Mouse (Mus musculus) urinary bladder, adult 18-20 months (tissue): ENCODE data around the gene Gprasp1.
A peak's percentile ranks its signal among the peaks of the same experiment; 100 is the strongest.
"Not testable (repeated sequence)": the region's sequence is repeated elsewhere in the genome, so short reads cannot be mapped to it uniquely, and the experiment has no call there.

Source experiments
- DNase-seq, 2 experiments: peaks; one replicate each; pipeline ENCODE4 v3.0.0; 2022; ENCODE audit warnings: low spot score in 2 of 2, mixed read lengths in 2 of 2

The Gprasp1 gene

GRCm38 (mm10) chrX:135742304-135743055, at the start of gene Gprasp1, which contains the start of gene Armcx5:
Gprasp1 (plus strand) TSS chrX:135742733.
Armcx5 (plus strand) TSS chrX:135742733.
- DNase-seq = peak; percentile 57 to 80

- no peak for DNase-seq
Measured at GRCm38 (mm10) chrX:135693633-135694032, 48.9 kb upstream of the Gprasp1 start, which contains the start of gene Tcp11x2. Tcp11x2 (minus strand) TSS chrX:135693790.

GRCm38 (mm10) chrX:135703111-135703510, 39.4 kb upstream of the Gprasp1 start:
- no peak for DNase-seq

- no peak for DNase-seq
Measured at GRCm38 (mm10) chrX:135704349-135704748, 38.2 kb upstream of the Gprasp1 start.

- DNase-seq = no peak
Measured at GRCm38 (mm10) chrX:135712845-135713244, 29.7 kb upstream of the Gprasp1 start.

GRCm38 (mm10) chrX:135725161-135725560, 17.4 kb upstream of the Gprasp1 start, which contains the start of gene Tmsb15a:
Tmsb15a (minus strand) TSS chrX:135725261.
- DNase-seq = no peak

GRCm38 (mm10) chrX:135738730-135739520, 3.6 kb upstream of the Gprasp1 start:
- no peak for DNase-seq

- no peak for DNase-seq
Measured at GRCm38 (mm10) chrX:135743056-135743355, 473 bp downstream of the Gprasp1 start.

GRCm38 (mm10) chrX:135745376-135745775, 2.8 kb downstream of the Gprasp1 start:
- not testable (repeated sequence) for DNase-seq

- peak; percentile 36 to 39 for DNase-seq
Measured at GRCm38 (mm10) chrX:135752832-135753231, 10.3 kb downstream of the Gprasp1 start.

GRCm38 (mm10) chrX:135761707-135762106, 19.2 kb downstream of the Gprasp1 start:
- no peak for DNase-seq

GRCm38 (mm10) chrX:135768043-135768548, 25.6 kb downstream of the Gprasp1 start:
- DNase-seq = no peak

GRCm38 (mm10) chrX:135768565-135768964, 26.0 kb downstream of the Gprasp1 start:
- no peak for DNase-seq

GRCm38 (mm10) chrX:135791536-135791935, 49.0 kb downstream of the Gprasp1 start:
- no peak for DNase-seq

- no peak for DNase-seq
Measured at GRCm38 (mm10) chrX:135792326-135792725, 49.8 kb downstream of the Gprasp1 start.

- not testable (repeated sequence) for DNase-seq
Measured at GRCm38 (mm10) chrX:135795591-135796304, 53.2 kb downstream of the Gprasp1 start.

- peak in 1 of 2 experiments; percentile 11 for DNase-seq
Measured at GRCm38 (mm10) chrX:135796305-135797211, 54.0 kb downstream of the Gprasp1 start.

- not testable (repeated sequence) for DNase-seq
Measured at GRCm38 (mm10) chrX:135797212-135797644, 54.7 kb downstream of the Gprasp1 start, which contains the start of gene Bhlhb9. Bhlhb9 (plus strand) TSS chrX:135797594.

- no peak for DNase-seq
Measured at GRCm38 (mm10) chrX:135804149-135804548, 61.6 kb downstream of the Gprasp1 start.

GRCm38 (mm10) chrX:135805780-135806179, 63.2 kb downstream of the Gprasp1 start:
- DNase-seq = no peak

- DNase-seq = not testable (repeated sequence)
Measured at GRCm38 (mm10) chrX:135835896-135836295, 93.4 kb downstream of the Gprasp1 start.
